Mouse (Mus musculus) lung, embryonic 14.5 days (tissue): ENCODE results near the gene Tfap2a. TPM values are rescaled to one million over a fixed set of nuclear protein-coding genes. Genes with fewer than 3 reads are reported as not detected.
A peak's percentile ranks its signal among the peaks of the same experiment; 100 is the strongest.

ENCODE experiments used
- ATAC-seq: fragments of 200-750 bp; cut with Nextera tagmentation; 2 replicates; pipeline ENCODE4 v1.8.0; 2017; ENCODE audit warnings: mild to moderate bottlenecking, moderate TSS enrichment, moderate library complexity; ENCODE audit not compliant: insufficient read depth
- DNase-seq: peaks from one replicate; pipeline ENCODE4 v3.0.0-alpha.2; 2015
- H3K27ac ChIP-seq: fragments of 300-500 bp; sonication (generic); 2 replicates; pipeline ENCODE4 v1.5.1; 2014; ENCODE audit warnings: low read depth, mild to moderate bottlenecking, moderate library complexity
- H3K27me3 ChIP-seq: fragments of 300-500 bp; sonication (generic); 2 replicates; pipeline ENCODE4 v1.6.1; 2014; ENCODE audit warnings: low read length, control low read depth; ENCODE audit not compliant: insufficient read depth
- H3K36me3 ChIP-seq: fragments of 300-500 bp; sonication (generic); 2 replicates; pipeline ENCODE4 v1.6.1; 2014; ENCODE audit warnings: control low read depth; ENCODE audit not compliant: insufficient read depth
- H3K4me1 ChIP-seq: fragments of 300-500 bp; sonication (generic); 2 replicates; pipeline ENCODE4 v1.6.1; 2014; ENCODE audit warnings: antibody characterized with exemption, control low read depth; ENCODE audit not compliant: insufficient read depth
- H3K4me2 ChIP-seq: fragments of 300-500 bp; sonication (generic); 2 replicates; pipeline ENCODE4 v1.6.1; 2014; ENCODE audit warnings: mild to moderate bottlenecking
- H3K4me3 ChIP-seq: fragments of 300-500 bp; sonication (generic); 2 replicates; pipeline ENCODE4 v1.5.1; 2014; ENCODE audit warnings: low read depth, low read length
- H3K9ac ChIP-seq: fragments of 300-500 bp; sonication (generic); 2 replicates; pipeline ENCODE4 v1.6.1; 2014
- H3K9me3 ChIP-seq: fragments of 300-500 bp; sonication (generic); 2 replicates; pipeline ENCODE4 v1.6.1; 2016; ENCODE audit warnings: low read depth, low read length, control low read depth
- CTCF ChIP-seq: IDR thresholded peaks from 2 replicates; pipeline ENCODE4 v1.5.1; 2016; ENCODE audit warnings: antibody characterized with exemption, low read depth
- WGBS: fragments of 180-500 bp; shearing (Covaris S2); extraction: QIAGEN DNeasy Blood & Tissue Kit; methylation state at CpG from one replicate; pipeline ENCODE4 v1.1.7; 2014; 5-methylcytosine and 5-hydroxymethylcytosine counted together
- polyA plus RNA-seq: library from polyadenylated mRNA; unstranded; fragments of >200 nt; fragmentation: Nextera tagmentation; extraction: Ambion mirVana; gene quantifications from 2 replicates; pipeline ENCODE4 v1.2.1, GENCODE M21; 2014

The Tfap2a gene
- polyA plus RNA-seq, 1 experiment from 2014 or later = 0.11 TPM

DNA sequence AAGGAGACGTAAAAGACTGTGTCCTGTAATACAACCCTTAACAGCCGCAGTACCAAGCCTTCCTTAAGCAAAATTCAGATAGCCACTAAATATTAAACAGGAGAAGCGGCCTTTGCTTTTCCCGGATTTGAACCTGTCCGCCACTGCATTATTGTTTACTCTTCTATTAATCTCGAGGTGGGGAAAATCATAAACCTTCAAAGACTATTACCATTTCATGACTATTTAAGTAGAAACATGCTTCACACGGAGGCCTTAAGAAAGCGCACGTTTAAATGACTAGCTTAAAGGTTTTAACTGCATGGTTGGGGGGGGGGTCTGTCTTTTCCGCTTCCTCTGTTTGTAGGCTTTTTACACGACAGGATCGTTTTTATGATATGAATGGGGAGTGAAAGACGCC lies 9.1 kb downstream of the Tfap2a start:
- no peak overlapping the region for H3K4me2 ChIP-seq
- peaks cover 92% of the 10 kb centered on the region for H3K27me3 ChIP-seq
- no peak overlapping the region for H3K9ac ChIP-seq
- 2% methylated on average over 13 of the region's 13 CpGs for WGBS
- H3K9me3 ChIP-seq = no peaks in the 10 kb centered on the region
- DNase-seq = no peak
- H3K4me3 ChIP-seq = 0 out of 2 replicates have a peak overlapping the region, but pooled peaks have one; percentile 0
- H3K4me1 ChIP-seq = no peaks in the 10 kb centered on the region
- no peak for TF ChIP-seq CTCF
- no peak for ATAC-seq
- no peak overlapping the region for H3K27ac ChIP-seq
- H3K36me3 ChIP-seq = no peaks in the 10 kb centered on the region

DNA sequence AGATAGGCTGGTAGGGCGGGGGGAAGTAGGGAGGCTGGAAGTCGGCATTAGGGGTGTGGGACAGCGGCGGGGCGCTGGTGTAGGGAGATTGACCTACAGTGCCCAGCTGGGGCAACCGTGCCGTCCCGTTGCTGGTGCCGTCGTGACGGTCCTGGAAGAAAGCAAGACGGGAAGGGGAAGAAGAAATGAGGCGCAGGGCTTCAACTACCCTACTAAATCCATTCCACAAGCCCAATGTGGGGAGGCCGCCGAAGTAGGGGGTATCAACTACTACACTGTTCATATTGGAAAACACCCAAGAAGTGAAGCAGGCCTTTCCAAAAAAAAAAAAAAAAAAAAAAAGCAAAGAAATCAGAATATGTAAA lies 9.6 kb downstream of the Tfap2a start:
- no peak overlapping the region for H3K9ac ChIP-seq
- no peaks in the 10 kb centered on the region for H3K36me3 ChIP-seq
- H3K27me3 ChIP-seq = peaks cover 92% of the 10 kb centered on the region
- TF ChIP-seq CTCF = no peak
- DNase-seq (no peak), ATAC-seq (no peak)
- no peaks in the 10 kb centered on the region for H3K4me1 ChIP-seq
- no peaks in the 10 kb centered on the region for H3K9me3 ChIP-seq
- under 1% methylated on average over 15 of the region's 15 CpGs for WGBS
- H3K4me3 ChIP-seq = peak overlapping the region; percentile 16; the same call in 1 of the 2 replicates
- no peak overlapping the region for H3K27ac ChIP-seq
- peak overlapping the region; percentile 20; the same call in 1 of the 2 replicates for H3K4me2 ChIP-seq

DNA sequence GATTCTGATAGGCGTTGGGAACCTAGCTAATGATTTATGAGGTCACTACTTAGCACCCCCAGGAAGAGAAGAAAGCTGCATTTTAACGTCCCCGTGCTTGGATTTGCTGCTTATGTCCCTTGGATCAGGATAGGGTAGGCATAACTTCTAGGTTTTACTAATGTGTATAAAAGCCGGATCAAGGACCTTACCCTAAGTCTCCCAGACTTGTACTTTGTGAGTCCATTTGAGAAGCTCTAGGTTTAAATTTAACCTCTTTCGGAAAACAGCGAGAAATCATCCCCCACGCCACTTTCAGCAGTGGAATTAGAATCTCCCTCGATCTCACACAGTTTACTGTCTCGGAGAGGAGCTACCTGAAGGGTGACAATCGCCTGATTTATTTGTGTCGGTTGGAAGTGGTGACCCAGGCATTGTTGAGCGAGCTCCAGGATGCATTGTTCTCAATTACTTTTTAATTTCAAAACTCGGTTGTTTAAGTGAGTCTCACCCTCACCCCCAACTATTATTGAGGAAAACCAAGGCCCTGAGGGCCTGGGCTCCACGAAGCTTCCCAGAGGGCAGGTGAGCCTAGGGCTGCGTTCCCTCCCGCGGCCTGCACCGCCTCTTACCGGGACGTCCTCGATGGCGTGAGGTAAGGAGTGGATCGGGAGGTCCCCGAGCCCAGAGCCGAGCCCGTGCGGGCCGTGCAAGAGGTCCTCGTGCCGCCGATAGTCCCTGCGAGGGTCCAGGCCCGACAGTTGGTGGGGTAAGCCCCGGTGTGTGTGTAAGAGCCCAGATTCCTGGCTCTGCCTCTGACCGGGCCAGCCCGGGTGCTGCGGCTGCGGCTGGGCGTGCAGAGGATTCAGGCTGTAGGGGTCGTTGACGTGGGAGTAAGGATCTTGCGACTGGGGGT lies 10.2 kb downstream of the Tfap2a start:
- H3K4me1 ChIP-seq = no peaks in the 10 kb centered on the region
- H3K27ac ChIP-seq = no peak overlapping the region
- DNase-seq (no peak), ATAC-seq (no peak)
- H3K27me3 ChIP-seq = peaks cover 90% of the 10 kb centered on the region
- no peaks in the 10 kb centered on the region for H3K36me3 ChIP-seq
- no peaks in the 10 kb centered on the region for H3K9me3 ChIP-seq
- no peak for TF ChIP-seq CTCF
- H3K4me3 ChIP-seq = peak overlapping the region; percentile 16; the same call in 1 of the 2 replicates
- H3K9ac ChIP-seq = no peak overlapping the region
- H3K4me2 ChIP-seq = peak overlapping the region; percentile 20; the same call in 1 of the 2 replicates
- WGBS = 1% methylated on average over 42 of the region's 42 CpGs

DNA sequence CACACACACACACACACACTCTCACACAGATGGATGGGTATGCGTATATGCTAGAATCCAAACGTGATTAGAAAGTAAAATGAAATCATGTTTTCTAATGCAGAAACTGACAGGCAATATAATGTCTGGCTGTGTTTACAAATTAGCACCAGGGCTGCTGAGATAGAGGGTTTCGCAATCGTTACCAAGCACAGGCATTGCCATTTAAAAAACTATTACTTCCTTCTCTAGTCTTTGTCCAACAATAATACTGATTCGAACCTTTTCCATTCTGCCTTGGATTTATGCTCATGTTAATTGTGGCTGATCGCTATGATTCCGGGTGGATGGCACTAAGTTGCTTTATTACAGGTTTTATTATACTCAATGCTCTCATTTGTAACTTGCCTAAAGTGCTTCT lies 12.3 kb downstream of the Tfap2a start:
- H3K27ac ChIP-seq = no peak overlapping the region
- no peak for TF ChIP-seq CTCF

DNA sequence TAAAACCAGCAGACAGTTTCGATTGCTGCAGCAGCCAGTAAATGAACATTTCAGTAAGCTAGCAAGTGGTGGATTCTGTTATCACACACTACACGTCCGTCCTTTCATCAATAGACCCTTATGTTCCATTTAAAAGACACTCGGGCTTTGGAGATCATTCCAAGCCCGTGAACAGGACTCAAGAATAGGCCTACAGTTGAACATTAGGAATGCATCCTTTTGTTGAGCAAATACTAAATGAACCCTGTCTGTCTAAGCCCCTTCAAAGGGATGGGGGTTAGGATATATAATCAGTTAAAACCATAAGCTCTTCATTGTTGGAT lies 14.6 kb downstream of the Tfap2a start:
- no peak overlapping the region for H3K9ac ChIP-seq
- H3K27ac ChIP-seq = no peak overlapping the region
- H3K4me1 ChIP-seq = no peaks in the 10 kb centered on the region
- H3K27me3 ChIP-seq = peaks cover 80% of the 10 kb centered on the region
- peak overlapping the region; percentile 61 for H3K4me2 ChIP-seq
- TF ChIP-seq CTCF = no peak
- H3K4me3 ChIP-seq = peak overlapping the region; percentile 44
- ATAC-seq (no peak), DNase-seq (no peak)
- no peaks in the 10 kb centered on the region for H3K9me3 ChIP-seq
- H3K36me3 ChIP-seq = no peaks in the 10 kb centered on the region
- 7% methylated on average over 5 of the region's 5 CpGs for WGBS

More for the DNA sequence above, 12.3 kb downstream of the Tfap2a start:
- Histone ChIP-seq H3K9me3 (no peaks in the 10 kb centered on the region), H3K4me1 (no peaks in the 10 kb centered on the region), H3K9ac (no peak overlapping the region), H3K36me3 (no peaks in the 10 kb centered on the region), H3K4me2 (no peak overlapping the region), H3K27me3 (peaks cover 78% of the 10 kb centered on the region), H3K4me3 (no peak overlapping the region)
- DNase-seq (no peak), ATAC-seq (no peak)
- WGBS = 9% methylated on average over 7 of the region's 7 CpGs

DNA sequence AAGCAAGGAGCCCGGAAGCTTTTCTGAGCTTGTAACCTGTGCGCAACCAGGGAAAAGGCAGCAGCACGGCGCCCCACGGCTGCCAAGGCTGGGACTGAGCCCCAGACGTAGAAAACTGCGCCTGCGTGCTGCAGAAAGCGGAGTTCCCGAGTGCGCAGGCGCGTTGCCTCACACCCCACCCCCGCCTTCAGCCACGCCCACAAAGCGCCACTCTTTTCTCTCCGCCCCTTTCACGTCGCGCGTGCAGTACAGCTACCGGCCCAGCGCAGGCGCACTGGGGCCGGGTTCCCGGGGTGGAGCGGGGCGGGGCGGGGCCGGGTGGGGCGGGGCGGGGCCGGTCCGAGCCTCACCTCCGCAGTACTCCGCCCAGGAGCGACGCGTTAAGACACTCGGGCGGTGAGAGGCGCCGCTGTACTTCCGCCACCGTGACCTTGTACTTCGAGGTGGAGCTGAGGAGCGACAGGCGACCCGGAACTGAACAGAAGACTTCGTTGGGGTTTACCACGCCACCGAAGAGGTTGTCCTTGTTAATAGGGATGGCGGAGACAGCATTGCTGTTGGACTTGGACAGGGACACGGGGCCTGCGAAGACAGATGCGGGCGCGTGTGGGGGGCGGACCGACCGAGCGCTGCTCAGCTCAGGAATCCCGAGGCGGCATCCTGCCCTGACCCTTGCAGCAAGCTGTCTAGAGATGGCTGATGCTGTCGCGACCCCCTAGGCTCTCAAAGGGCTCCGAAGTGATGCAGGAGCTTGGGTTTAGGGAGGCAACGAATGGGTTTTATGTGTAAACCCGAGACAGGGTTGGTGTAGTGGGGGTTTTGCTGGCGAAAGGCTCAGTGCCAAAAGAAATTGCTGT lies 15.2 kb downstream of the Tfap2a start:
- peaks cover 80% of the 10 kb centered on the region for H3K27me3 ChIP-seq
- no peaks in the 10 kb centered on the region for H3K4me1 ChIP-seq
- no peak overlapping the region for H3K27ac ChIP-seq
- under 1% methylated on average over 64 of the region's 70 CpGs for WGBS
- H3K9ac ChIP-seq = peak overlapping the region; percentile 5; the same call in 1 of the 2 replicates
- DNase-seq (peak; percentile 96), ATAC-seq (peak; percentile 95)
- peak; percentile 65 for TF ChIP-seq CTCF
- H3K4me2 ChIP-seq = peak overlapping the region; percentile 61
- peak overlapping the region; percentile 44 for H3K4me3 ChIP-seq
- H3K36me3 ChIP-seq = no peaks in the 10 kb centered on the region
- H3K9me3 ChIP-seq = no peaks in the 10 kb centered on the region

DNA sequence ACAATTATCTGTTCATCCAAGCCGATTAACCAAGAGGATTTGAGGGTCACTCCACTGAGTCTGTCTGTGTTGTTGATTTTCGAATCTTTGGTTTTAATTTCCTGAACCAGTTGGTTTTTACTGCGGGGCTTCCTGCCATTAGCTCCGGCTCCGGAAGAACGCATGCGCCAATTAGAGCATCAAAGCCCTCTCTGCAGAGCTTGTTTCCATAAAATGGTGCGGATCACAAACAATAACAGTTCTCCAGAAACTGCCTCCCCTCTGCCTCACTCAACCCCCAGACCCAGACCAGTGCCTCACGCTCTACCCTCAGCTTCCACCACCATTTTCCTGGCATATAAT lies 18.5 kb downstream of the Tfap2a start:
- no peak for ATAC-seq
- no peak for DNase-seq
- H3K27me3 ChIP-seq = peaks cover 86% of the 10 kb centered on the region
- H3K36me3 ChIP-seq = no peaks in the 10 kb centered on the region
- H3K4me2 ChIP-seq = 0 out of 2 replicates have a peak overlapping the region, but pooled peaks have one; percentile 6
- H3K4me3 ChIP-seq = no peak overlapping the region
- no peak for TF ChIP-seq CTCF
- H3K27ac ChIP-seq = no peak overlapping the region
- WGBS = 8% methylated on average over 9 of the region's 9 CpGs
- no peak overlapping the region for H3K9ac ChIP-seq
- no peaks in the 10 kb centered on the region for H3K9me3 ChIP-seq
- no peaks in the 10 kb centered on the region for H3K4me1 ChIP-seq
